Mouse (Mus musculus): Measurements from ENCODE around the gene Gm960.

GRCm38 (mm10) chr19:4578799-4579198 is 119.7 kb downstream of the Gm960 start:
- no peak for TF ChIP-seq POLR2A (IDR thresholded peaks at IDR 0.05; ENCODE audit: borderline replicate concordance, insufficient read depth, low read length)
- no peak for TF ChIP-seq CTCF (IDR thresholded peaks at IDR 0.05; ENCODE audit: borderline replicate concordance, insufficient read depth, low read depth, low read length)

Data from cerebellum, adult 2 months (tissue).